Mouse (Mus musculus) MEL (cell line): ENCODE measurements around the gene Vps53.

Experiments used
- POLR2AphosphoS2 ChIP-seq: IDR thresholded peaks from 2 replicates; pipeline ENCODE4 v1.6.1; 2011; ENCODE audit warnings: low read length, improper control_type of control experiment
- TAL1 ChIP-seq: IDR thresholded peaks from 2 replicates; pipeline ENCODE4 v1.6.1; 2012; ENCODE audit warnings: mild to moderate bottlenecking, inconsistent platforms, low read length, moderate library complexity, mixed read lengths
- TBP ChIP-seq: IDR thresholded peaks from 2 replicates; pipeline ENCODE4 v1.8.0; 2011; ENCODE audit warnings: low read depth, low read length, improper control_type of control experiment
- ZKSCAN1 ChIP-seq: IDR thresholded peaks from 2 replicates; pipeline ENCODE4 v1.6.1; 2012; ENCODE audit warnings: low read depth, mild to moderate bottlenecking, inconsistent platforms, low read length, improper control_type of control experiment, moderate library complexity

- TF ChIP-seq POLR2AphosphoS2: no peak
- no peak for TF ChIP-seq TAL1
- no peak for TF ChIP-seq ZKSCAN1
- TF ChIP-seq TBP: no peak
Measured at GRCm38 (mm10) chr11:76224631-76225030, 45.2 kb upstream of the Vps53 start.
